26 mouse cellular contexts compared by ENCODE assay signal in genomic region chr6:17580349-17580748, GRCm38 (mm10).
"Had no signal": no experiment of that assay in that cellular context is flagged by ENCODE, and none has a peak within 500 bp of the region (broad histone marks: within the 10 kb centered on the region; RNA-seq: fewer than 3 reads in every experiment).

No protein-coding gene starts in this region.

- H3K4me3 ChIP-seq: heart, embryonic 10.5 days; heart, embryonic 12.5 days; hindbrain, embryonic 10.5 days; hindbrain, embryonic 12.5 days; intestine, embryonic 15.5 days; layer of hippocampus, adult 2 months; left cerebral cortex, adult 2 months; limb, embryonic 13.5 days; liver, embryonic 13.5 days; liver, embryonic 15.5 days had no signal

- ATAC-seq: hindbrain, embryonic 16.5 days; inflammation-experienced regulatory T-cells, adult 6 months; intestine, embryonic 15.5 days; intestine, postnatal 0 days had no signal

- H3K9me3 ChIP-seq: heart, embryonic 10.5 days; heart, embryonic 12.5 days; hindbrain, embryonic 10.5 days; hindbrain, embryonic 12.5 days; intestine, embryonic 15.5 days; limb, embryonic 13.5 days; liver, embryonic 13.5 days; liver, embryonic 15.5 days had no signal

- H3K4me2 ChIP-seq: heart, embryonic 12.5 days; hindbrain, embryonic 12.5 days; hindbrain, embryonic 14.5 days; intestine, embryonic 15.5 days; limb, embryonic 13.5 days; liver, embryonic 11.5 days; liver, embryonic 13.5 days; liver, embryonic 15.5 days had no signal

- H3K36me3 ChIP-seq: heart, embryonic 10.5 days; heart, embryonic 12.5 days; hindbrain, embryonic 10.5 days; hindbrain, embryonic 12.5 days; intestine, embryonic 15.5 days; limb, embryonic 13.5 days; liver, embryonic 13.5 days; liver, embryonic 15.5 days had no signal

- H3K27me3 ChIP-seq: heart, embryonic 12.5 days; hindbrain, embryonic 12.5 days; intestine, embryonic 15.5 days; limb, embryonic 13.5 days; liver, embryonic 13.5 days; liver, embryonic 15.5 days had no signal

- H3K27ac ChIP-seq: heart, embryonic 10.5 days; hindbrain, embryonic 10.5 days; hindbrain, embryonic 12.5 days; hindbrain, embryonic 14.5 days; intestine, embryonic 15.5 days; layer of hippocampus, adult 2 months; left cerebral cortex, adult 2 months; limb, embryonic 13.5 days; liver, embryonic 13.5 days; liver, embryonic 15.5 days had no signal

- H3K9ac ChIP-seq: heart, embryonic 12.5 days; hindbrain, embryonic 12.5 days; hindbrain, embryonic 14.5 days; intestine, embryonic 15.5 days; limb, embryonic 13.5 days; liver, embryonic 13.5 days; liver, embryonic 15.5 days had no signal

- DNase-seq: gastrocnemius, postnatal 10 days; gastrocnemius, postnatal 25 days; heart, adult 18-20 months; heart, postnatal 10 days; heart, postnatal 4 days; kidney, adult 18-20 months; kidney, adult 8-10 months; kidney, postnatal 10 days; kidney, postnatal 25 days; kidney, postnatal 4 days; liver; liver, embryonic 13.5 days had no signal

- H3K4me1 ChIP-seq: heart, embryonic 10.5 days; heart, embryonic 12.5 days; intestine, embryonic 15.5 days; limb, embryonic 13.5 days; liver, embryonic 13.5 days; liver, embryonic 15.5 days had no signal
